Mouse (Mus musculus) CD8-positive naive resting alpha-beta T cell, adult 2 months (primary cell): ENCODE results near the gene Gm8897.
"Not testable (repeated sequence)": the region's sequence is repeated elsewhere in the genome, so short reads cannot be mapped to it uniquely, and the experiment has no call there.

Experiments used
- DNase-seq, 2 experiments: peaks; one replicate each; pipeline ENCODE4 v3.0.0; 2022; ENCODE audit warnings: low read depth in 2 of 2, low spot score in 2 of 2

Gm8897 gene

DNA sequence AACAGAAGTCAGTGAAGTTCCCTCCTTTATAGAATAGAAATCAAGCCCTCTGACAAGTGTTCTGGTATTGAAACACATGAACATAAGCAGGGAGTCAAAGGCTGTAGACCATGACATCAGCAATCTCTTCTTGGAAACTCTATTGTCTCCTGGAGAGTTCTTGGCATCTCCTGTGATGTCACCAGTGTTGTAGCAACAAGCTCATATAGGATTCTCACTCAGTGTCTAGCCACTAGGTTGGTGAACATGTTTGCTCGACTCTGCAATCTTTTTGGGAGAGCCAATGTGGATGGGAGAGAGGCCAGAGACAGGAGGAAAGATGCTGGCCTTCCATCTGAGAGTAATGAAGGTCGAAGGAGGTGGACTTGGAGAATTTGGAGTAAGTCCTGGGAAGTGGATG, at the start of gene Gm8897:
TSS of gene Gm8897 (plus strand) at position 301 of the 400 bp plus-strand sequence.
- not testable (repeated sequence) for DNase-seq

DNA sequence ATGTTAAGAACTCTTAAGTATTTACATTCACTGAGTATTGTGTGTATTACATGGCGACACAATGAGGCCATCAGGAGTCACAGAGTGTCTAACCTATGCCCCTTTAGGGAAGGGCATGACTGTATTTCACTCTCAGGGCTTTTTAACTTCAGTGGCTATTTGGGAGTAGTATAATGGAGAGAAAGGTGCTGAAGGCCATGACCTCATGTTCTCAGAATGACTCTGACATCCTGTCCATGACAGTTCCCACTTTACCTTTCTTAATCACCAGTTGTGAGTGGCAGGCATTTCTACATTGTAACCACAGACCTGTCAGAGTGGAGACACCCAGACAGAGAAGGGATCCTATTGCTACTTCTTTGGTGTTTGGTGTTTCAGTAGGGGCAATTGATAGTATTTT, 473 bp downstream of the Gm8897 start:
- DNase-seq: not testable (repeated sequence)
